Mouse (Mus musculus) embryonic fibroblast, embryonic 13.5 days (primary cell): ENCODE measurements around the gene Pknox2. TPM values are rescaled to one million over a fixed set of nuclear protein-coding genes. Genes with fewer than 3 reads are reported as not detected.

Experiments used
- H3K27ac ChIP-seq: 2 replicates; pipeline ENCODE4 v1.5.1; 2012; ENCODE audit warnings: low read length, control low read depth, inconsistent platforms; ENCODE audit not compliant: insufficient read depth
- H3K4me1 ChIP-seq: 2 replicates; pipeline ENCODE4 v1.6.1; 2011; ENCODE audit warnings: low read length; ENCODE audit not compliant: control insufficient read depth, insufficient read depth
- H3K4me3 ChIP-seq: 2 replicates; pipeline ENCODE4 v1.5.1; 2011; ENCODE audit warnings: mild to moderate bottlenecking, control low read depth, low read length; ENCODE audit not compliant: insufficient read depth
- CTCF ChIP-seq: IDR thresholded peaks from 2 replicates; pipeline ENCODE4 v1.5.1; 2011; ENCODE audit warnings: mild to moderate bottlenecking, control low read depth, low read length, moderate library complexity, borderline replicate concordance; ENCODE audit not compliant: insufficient read depth
- POLR2A ChIP-seq: IDR thresholded peaks from 2 replicates; pipeline ENCODE4 v1.6.1; 2011; ENCODE audit warnings: low read depth, mild to moderate bottlenecking, control low read depth, low read length, moderate library complexity
- polyA plus RNA-seq: library from polyadenylated mRNA; stranded (reverse); fragments of >200 nt; gene quantifications from 2 replicates; pipeline ENCODE4 v1.2.4, GENCODE M21; 2011; ENCODE audit warnings: low read depth; ENCODE audit not compliant: missing spikeins, insufficient read length

The Pknox2 gene
- polyA plus RNA-seq, 1 experiment, result 23.7 TPM

DNA sequence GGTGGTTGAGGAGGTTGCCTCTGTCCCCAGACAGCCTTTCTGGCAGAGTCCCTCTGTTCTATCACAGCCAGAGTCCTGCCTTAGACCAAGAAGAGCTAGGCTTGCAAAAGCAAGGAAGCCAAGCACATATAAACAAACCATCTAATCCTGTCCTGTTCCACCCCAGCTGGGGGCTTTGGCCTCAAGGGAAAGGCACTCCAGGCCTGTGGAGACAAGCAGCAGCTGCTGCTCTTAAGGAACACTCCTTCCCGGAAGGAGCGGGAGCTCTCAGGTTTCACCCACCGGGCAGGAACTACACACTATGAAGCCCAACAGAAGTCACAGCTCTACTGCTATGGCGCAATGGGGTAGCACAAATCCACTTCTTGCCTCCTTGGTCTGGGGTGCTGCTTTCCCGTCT, 230.3 kb downstream of the Pknox2 start:
- no peaks in the 10 kb centered on the region for H3K4me1 ChIP-seq
- no peak overlapping the region for H3K27ac ChIP-seq
- TF ChIP-seq CTCF (no peak), POLR2A (no peak)
- H3K4me3 ChIP-seq, result no peak overlapping the region

DNA sequence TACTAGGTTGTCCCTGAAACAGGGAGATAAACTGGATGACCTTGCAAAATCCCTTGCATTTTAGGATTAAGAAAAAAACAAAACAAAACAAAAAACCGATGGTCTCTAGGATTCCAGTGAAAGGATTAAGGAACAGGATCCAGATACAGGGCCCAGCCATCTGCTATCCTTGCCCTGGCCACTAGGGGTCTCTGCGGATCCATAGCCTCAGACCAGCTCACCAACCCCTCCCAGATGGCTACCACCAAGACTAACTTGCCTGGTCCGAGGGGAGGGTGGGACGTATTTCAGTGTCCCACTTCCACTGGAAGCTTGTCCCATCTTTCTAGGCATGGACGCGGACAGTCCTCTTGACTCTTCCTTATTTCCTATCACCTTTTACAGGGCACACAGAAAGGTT, 230.8 kb downstream of the Pknox2 start:
- H3K4me3 ChIP-seq, result no peak overlapping the region
- peak; percentile 84 for TF ChIP-seq CTCF
- TF ChIP-seq POLR2A, result no peak
- H3K4me1 ChIP-seq, result no peaks in the 10 kb centered on the region
- H3K27ac ChIP-seq, result no peak overlapping the region

DNA sequence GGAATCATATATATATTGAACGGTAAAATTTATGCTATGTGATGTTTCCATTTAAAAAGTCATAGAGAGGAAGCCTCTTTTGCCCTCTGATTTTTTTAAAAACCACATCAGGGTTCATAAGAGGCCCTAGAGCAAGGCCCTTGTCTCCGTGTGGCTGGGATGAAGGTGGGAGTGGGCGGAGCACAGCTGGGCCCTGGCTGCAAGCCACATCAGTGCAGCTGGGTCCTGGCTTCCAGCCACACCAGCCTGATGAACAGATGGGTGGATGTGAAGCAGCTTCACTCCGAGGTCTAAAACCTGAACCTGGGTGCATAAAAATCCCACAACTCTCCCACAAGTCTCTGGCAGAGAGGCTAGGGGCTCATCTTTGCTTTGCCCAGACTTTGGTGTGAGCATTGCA, 241.8 kb downstream of the Pknox2 start:
- TF ChIP-seq CTCF, result no peak
- TF ChIP-seq POLR2A, result no peak
- H3K27ac ChIP-seq, result no peak overlapping the region
- H3K4me1 ChIP-seq, result no peaks in the 10 kb centered on the region
- no peak overlapping the region for H3K4me3 ChIP-seq

DNA sequence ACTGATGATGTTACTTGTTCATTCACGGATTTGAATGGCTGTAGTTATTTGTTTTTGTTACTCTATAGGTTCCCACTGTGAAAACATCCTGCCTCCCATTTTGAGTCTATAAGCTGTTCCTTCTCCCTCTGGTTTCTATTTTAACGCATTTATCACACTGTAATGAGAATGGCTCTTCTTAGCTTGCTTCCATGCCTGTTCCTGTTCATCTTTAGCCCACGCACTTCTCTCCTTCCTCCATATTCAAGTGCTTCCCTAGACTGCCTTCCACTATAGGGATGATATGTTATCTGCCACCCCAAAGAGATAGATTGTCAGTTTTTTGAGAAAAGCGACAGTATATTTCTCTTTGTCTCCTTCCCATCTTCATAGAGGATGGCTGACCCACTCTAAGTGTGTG, 246.7 kb downstream of the Pknox2 start:
- peaks cover 4% of the 10 kb centered on the region; the same call in 1 of the 2 replicates for H3K4me1 ChIP-seq
- H3K4me3 ChIP-seq, result no peak overlapping the region
- no peak for TF ChIP-seq CTCF
- no peak for TF ChIP-seq POLR2A
- H3K27ac ChIP-seq, result no peak overlapping the region

DNA sequence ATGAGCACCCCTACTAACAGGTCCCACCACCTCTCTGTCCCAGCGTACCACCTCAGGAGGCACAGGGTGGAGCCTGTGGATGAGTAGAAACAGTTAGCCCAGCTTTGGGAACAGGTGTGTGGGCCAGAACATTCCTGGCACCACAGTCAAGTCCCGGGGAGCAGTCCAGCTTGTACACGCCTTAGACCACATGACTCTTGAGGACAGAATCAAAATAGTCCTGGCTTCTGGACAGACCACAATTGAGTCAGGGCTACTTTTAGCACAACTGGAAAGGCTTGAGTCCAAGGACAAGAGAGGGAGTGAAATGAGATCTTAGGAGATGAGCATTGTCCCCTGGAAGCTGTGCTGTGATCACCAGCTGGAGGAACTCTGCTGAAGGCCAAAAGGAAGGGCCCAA, 248.6 kb downstream of the Pknox2 start:
- TF ChIP-seq POLR2A (no peak), CTCF (no peak)
- no peak overlapping the region for H3K4me3 ChIP-seq
- peaks cover 4% of the 10 kb centered on the region; the same call in 1 of the 2 replicates for H3K4me1 ChIP-seq
- H3K27ac ChIP-seq, result no peak overlapping the region

DNA sequence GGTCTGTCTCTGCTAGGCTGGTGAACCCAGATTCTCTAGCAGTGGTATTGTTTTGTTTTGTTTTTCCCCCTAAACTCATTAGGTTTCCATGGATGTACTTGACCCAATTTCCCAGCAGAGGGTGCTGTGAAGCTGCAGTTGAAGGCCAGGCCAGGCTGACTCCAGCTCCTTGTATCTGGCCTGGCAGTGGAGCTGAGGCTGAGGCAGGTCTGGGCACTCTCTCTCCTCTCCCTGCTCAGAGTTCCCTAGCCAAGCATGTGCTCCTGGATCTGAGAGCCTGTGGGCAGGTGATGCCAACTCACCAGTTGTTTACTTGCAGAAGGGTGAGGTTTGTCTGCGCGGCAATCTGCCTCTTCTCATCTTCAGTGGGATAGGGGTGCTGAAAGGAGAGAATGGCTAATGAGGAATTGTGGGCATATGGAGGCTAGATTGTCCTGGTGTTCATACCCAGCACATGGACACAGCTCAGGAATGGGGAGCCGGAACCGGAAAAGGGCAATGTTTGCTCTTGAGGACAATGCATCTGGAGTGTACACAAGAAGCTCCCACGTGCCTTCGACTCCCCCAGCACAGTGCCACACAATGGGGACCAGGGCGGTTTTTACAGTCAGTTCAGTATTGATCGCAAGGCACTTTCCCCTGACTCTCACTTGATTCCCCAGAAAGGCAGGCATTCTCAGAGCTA, 252.1 kb downstream of the Pknox2 start:
- Histone ChIP-seq H3K4me1 (peaks cover 4% of the 10 kb centered on the region; the same call in 1 of the 2 replicates), H3K27ac (no peak overlapping the region), H3K4me3 (no peak overlapping the region)
- TF ChIP-seq CTCF (peak; percentile 79), POLR2A (no peak)

DNA sequence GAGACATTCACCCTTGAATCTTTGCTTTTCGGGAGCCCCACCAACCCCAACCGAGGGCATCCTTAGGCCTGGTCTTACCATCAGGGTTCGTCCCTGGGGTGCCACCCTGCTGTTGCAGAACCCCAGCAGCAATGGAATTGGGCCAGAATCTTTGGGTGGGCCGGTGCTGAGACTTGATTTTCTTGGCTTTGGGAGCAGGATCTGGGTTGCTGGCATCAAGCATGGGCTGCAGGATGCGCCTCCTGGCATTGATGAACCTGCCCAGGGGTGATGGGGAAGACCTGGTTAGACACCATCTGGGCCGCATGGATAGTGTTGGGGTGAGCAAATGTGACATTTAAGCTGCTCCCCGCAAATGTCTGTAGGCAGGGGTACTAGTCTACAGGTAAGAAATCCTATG, 253.0 kb downstream of the Pknox2 start:
- Histone ChIP-seq H3K4me3 (no peak overlapping the region), H3K4me1 (peaks cover 4% of the 10 kb centered on the region; the same call in 1 of the 2 replicates), H3K27ac (no peak overlapping the region)
- no peak for TF ChIP-seq CTCF
- TF ChIP-seq POLR2A, result no peak

DNA sequence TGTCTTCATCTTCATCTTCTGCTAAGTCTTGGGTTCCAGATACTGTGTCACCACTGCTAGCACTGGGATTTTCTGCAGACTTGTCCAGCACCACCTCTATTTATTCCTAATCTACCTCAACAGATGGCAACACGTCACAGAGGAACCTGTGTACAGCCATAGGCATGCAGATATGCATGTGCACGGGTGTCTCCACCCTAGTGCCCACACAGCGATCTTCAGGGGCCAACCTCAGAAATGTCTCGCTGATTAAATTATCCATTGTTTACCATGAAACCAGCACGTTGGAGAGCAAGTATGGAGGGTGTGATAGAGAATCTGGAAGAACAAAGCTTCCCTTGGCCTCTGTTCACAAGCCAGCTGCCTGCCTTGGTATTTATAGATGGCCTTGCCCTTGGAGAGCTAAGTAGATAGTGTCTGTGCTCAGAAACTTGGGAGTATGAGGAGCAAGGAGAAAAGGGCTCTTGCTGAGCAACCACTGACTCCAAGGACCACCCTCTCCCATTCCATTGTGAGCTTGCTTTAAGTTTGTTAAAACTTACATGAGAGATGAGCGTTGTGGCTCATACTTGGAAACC, 253.7 kb downstream of the Pknox2 start:
- no peak overlapping the region for H3K27ac ChIP-seq
- TF ChIP-seq CTCF (no peak), POLR2A (no peak)

DNA sequence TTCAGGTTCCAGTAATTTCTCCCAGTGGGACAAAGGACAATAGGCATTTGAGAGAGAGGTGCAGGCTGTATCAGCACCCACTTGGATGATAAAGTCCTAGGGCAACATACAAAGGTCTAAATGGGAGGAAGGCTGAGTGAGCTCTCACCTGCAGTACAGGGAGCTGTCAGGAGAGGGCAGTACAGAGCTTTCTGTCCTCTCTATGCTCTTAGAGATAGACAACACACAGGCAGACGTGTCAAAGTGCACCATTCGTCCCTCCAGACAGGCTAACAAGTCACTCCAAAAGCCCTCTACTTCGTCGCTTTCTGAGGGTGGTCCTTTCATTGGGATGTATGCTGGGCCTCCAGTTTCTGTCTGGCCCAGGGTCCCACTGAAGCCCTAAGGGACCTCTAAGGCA, 256.7 kb downstream of the Pknox2 start:
- H3K4me1 ChIP-seq, result no peaks in the 10 kb centered on the region
- no peak overlapping the region for H3K27ac ChIP-seq
- TF ChIP-seq CTCF, result peak; percentile 35; the same call in 1 of the 2 replicates
- no peak for TF ChIP-seq POLR2A
- no peak overlapping the region for H3K4me3 ChIP-seq

More for the DNA sequence above, 253.7 kb downstream of the Pknox2 start:
- no peak overlapping the region for H3K4me3 ChIP-seq
- no peaks in the 10 kb centered on the region for H3K4me1 ChIP-seq

DNA sequence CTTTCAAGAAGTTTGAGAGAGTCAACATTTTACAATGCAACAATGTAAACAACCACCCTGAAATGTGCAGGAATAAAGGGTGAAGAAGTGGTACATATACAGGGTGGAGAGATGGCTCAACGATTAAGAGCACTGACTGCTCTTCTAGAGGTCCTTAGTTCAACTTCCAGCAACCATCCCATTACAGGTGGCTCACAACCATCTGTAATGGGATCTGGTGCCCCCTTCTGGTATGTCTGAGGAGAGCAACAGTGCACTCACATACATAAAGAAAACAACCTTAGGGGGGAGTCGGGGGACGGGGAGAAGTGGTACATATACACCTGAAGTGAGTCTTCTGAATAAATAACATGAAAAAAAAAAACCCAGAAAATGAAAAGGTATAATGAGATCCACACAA, 262.0 kb downstream of the Pknox2 start:
- H3K4me3 ChIP-seq, result no peak overlapping the region
- TF ChIP-seq CTCF (no peak), POLR2A (no peak)
- no peak overlapping the region for H3K27ac ChIP-seq
- H3K4me1 ChIP-seq, result no peaks in the 10 kb centered on the region
